Mouse (Mus musculus): Measurements from ENCODE around the gene Hsd3b7. TPM values are rescaled to one million over a fixed set of nuclear protein-coding genes. Genes with fewer than 3 reads are reported as not detected.

Hsd3b7 gene
- polyA plus RNA-seq, 1 experiment = 0.43 TPM

DNA sequence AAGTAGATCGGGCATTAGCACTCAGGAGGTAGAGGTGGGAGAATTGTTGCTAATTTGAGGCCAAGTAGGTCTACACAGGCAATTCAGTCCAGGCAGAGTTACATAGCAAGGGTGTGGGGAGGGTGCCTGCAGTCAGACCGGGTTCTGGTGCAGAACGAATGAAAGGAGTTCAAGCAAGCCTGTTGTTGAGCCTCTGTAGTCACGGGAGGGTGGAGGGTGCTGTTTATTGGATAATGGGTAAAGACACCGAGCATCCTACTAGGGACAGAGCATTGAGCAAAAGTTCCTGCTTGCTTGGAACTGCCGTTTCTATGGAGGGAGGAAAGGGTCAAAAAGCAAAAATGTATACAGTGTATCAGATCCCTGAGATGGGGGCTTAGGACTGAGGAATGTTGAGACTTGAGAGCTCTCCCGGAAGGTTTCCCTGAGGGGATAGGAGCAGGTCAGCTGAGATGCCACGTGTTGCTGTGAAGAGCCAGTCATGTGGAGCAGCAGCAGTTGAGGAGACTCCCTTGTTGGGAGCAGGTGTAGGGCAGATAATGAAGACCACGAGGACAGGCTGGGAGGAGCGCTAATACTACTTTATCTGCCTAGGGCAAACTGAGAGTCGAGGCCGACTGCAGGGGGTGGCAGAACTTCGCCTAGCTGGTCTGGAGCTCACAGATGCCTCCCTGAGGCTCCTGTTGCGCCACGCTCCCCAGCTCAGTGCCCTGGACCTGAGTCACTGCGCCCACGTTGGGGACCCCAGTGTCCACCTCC, 33.4 kb upstream of the Hsd3b7 start:
- Histone ChIP-seq H3K36me3 (ENCODE audit: control insufficient read depth) (peaks cover 15% of the 10 kb centered on the region), H3K4me1 (ENCODE audit: control insufficient read depth) (peaks cover 70% of the 10 kb centered on the region), H3K4me3 (replicated peaks) (peak overlapping the region; percentile 74)

DNA sequence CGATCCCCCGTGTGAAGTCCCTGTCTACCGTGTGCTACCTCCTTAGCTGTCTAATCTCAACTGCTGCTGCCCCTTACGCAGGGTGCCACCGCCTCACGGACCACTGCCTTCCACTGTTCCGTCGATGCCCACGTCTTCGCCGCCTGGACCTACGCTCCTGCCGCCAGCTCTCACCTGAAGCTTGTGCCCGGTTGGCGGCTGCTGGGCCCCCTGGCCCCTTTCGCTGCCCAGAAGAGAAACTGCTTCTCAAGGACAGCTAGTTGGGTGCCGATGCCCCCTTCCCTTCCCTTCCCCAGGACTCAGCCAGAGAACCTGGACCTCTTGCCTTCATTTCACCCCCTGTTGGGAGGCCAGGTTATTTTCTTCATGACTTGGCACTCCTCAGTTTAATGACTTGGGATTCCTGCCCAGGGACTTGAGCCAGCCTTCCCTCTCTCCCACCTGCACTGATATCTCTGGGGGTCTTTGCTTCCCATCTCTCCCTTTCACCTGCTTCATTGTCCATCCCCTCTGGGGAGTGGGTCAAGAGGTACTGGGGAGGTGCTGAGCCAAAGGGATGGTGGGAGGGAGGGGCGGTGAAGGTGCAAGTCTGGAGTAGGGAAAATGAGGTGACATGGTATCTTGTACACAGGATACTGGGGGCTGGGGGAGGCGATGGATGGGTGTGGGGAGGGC, 32.6 kb upstream of the Hsd3b7 start:
- Histone ChIP-seq H3K4me3 (replicated peaks) (peak overlapping the region; percentile 74), H3K4me1 (ENCODE audit: control insufficient read depth) (peaks cover 75% of the 10 kb centered on the region), H3K27me3 (ENCODE audit: control insufficient read depth) (peaks cover 2% of the 10 kb centered on the region; the same call in 1 of the 2 replicates), H3K36me3 (ENCODE audit: control insufficient read depth) (peaks cover 11% of the 10 kb centered on the region), H3K9me3 (ENCODE audit: control insufficient read depth, low read length) (no peaks in the 10 kb centered on the region)
- TF ChIP-seq TAL1 (IDR thresholded peaks at IDR 0.05; ENCODE audit: low read length) (no peak), GATA1 (IDR thresholded peaks at IDR 0.05; ENCODE audit: low read length) (no peak)

More for the DNA sequence above, 33.4 kb upstream of the Hsd3b7 start:
- TF ChIP-seq GATA1 (IDR thresholded peaks at IDR 0.05; ENCODE audit: low read length) (peak; percentile 87), TAL1 (IDR thresholded peaks at IDR 0.05; ENCODE audit: low read length) (peak; percentile 83)
- H3K9me3 ChIP-seq (ENCODE audit: control insufficient read depth, low read length) = no peaks in the 10 kb centered on the region
- H3K27me3 ChIP-seq (ENCODE audit: control insufficient read depth) = peaks cover 2% of the 10 kb centered on the region; the same call in 1 of the 2 replicates

DNA sequence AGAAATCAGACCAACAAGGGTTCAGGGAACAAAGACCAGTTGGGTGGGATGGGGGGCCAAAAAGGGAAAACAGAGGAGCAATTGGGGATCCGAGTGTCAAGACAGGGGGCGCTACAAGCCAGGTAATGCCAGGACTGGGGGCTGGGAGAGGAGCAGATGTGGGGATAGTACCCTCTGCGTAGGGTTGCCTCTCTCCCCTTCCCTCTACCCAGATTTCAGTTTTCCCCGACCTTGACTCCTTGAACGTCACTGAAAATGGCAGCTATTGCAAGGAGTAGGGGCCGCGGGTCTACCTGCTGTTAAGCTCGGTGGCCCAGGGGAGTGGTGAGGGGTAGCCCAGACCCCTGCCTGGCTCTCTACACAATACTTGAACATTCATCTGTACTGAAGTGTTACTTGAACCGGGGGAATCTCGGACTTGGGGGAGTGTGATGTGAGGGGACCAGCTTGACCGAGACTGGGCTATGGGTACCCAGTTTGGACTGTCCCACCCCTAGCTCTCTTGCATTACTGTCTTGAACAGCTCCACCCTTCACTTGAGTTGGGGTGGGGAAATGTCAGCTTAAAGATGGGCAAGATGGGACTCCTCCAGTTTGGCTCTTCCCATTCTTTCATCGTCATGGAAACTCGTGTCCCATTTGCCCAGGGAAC, 31.9 kb upstream of the Hsd3b7 start:
- Histone ChIP-seq H3K9me3 (ENCODE audit: control insufficient read depth, low read length) (no peaks in the 10 kb centered on the region), H3K4me1 (ENCODE audit: control insufficient read depth) (peaks cover 77% of the 10 kb centered on the region), H3K27me3 (ENCODE audit: control insufficient read depth) (peaks cover 2% of the 10 kb centered on the region; the same call in 1 of the 2 replicates), H3K36me3 (ENCODE audit: control insufficient read depth) (peaks cover 9% of the 10 kb centered on the region), H3K4me3 (replicated peaks) (peak overlapping the region; percentile 74)
- TF ChIP-seq TAL1 (IDR thresholded peaks at IDR 0.05; ENCODE audit: low read length) = no peak
- no peak for TF ChIP-seq GATA1 (IDR thresholded peaks at IDR 0.05; ENCODE audit: low read length)

DNA sequence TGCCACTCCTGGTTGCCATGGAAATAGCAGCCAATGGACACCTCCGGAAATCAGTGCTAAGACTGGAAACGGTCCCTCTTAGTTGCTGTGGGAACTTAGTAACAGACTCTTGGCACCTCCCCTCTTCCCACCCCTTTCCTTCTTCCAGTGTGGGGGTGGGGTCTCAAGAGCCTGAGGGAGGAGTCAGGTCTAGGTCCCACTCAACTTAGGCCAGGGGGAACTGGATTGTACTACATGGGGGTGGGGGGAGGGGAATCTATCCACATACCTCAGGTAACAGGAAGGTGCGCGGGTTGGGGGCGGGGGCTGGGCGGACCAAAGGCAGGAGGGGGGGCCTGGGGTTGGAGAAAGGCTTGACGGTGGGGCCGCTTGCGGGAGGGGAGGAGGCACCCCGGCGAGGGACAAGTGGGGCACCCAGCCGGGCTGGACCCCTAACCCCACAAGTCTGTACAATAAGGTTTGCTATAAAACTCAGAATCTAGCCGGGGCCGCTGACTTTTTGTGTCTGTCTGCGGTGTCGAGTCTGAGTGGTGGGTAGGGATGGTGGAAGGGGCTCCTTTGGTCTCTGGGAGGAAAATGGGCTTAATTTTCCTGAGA, 31.3 kb upstream of the Hsd3b7 start:
- Histone ChIP-seq H3K36me3 (ENCODE audit: control insufficient read depth) (peaks cover 7% of the 10 kb centered on the region), H3K4me3 (replicated peaks) (peak overlapping the region; percentile 74), H3K4me1 (ENCODE audit: control insufficient read depth) (peaks cover 83% of the 10 kb centered on the region), H3K9me3 (ENCODE audit: control insufficient read depth, low read length) (no peaks in the 10 kb centered on the region), H3K27me3 (ENCODE audit: control insufficient read depth) (peaks cover 2% of the 10 kb centered on the region; the same call in 1 of the 2 replicates)
- TF ChIP-seq TAL1 (IDR thresholded peaks at IDR 0.05; ENCODE audit: low read length) (no peak), GATA1 (IDR thresholded peaks at IDR 0.05; ENCODE audit: low read length) (no peak)

DNA sequence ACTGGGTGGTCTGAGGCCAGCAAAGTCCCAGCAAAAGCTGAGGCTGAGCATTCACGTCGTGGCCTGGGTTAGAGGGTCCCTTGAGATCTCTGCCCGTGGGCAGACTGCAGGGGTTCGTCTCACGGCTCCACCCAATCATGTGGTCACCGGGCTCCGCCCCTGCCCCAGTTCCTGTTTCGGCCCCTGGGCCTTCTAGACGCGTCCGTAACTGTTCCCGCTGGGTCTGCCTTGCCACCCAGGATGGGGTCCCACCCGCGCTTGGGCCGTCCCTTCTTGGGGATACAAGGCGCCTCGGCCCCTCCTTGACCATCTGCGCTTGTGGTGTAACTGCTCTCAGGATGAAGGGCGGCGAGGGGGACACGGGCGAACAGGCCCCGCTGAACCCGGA, 30.8 kb upstream of the Hsd3b7 start, which contains the start of gene Orai3:
TSS of gene Orai3 (plus strand) at position 165 of the 388 bp plus-strand sequence.
- peak within 1 kb of the TSS; percentile 74 for H3K4me3 ChIP-seq (replicated peaks)
- peaks cover 2% of the 10 kb centered on the region; the same call in 1 of the 2 replicates for H3K27me3 ChIP-seq (ENCODE audit: control insufficient read depth)
- peaks cover 87% of the 10 kb centered on the region for H3K4me1 ChIP-seq (ENCODE audit: control insufficient read depth)
- H3K36me3 ChIP-seq (ENCODE audit: control insufficient read depth) = peaks cover 7% of the 10 kb centered on the region
- no peak for TF ChIP-seq TAL1 (IDR thresholded peaks at IDR 0.05; ENCODE audit: low read length)
- no peak for TF ChIP-seq GATA1 (IDR thresholded peaks at IDR 0.05; ENCODE audit: low read length)
- no peaks in the 10 kb centered on the region for H3K9me3 ChIP-seq (ENCODE audit: control insufficient read depth, low read length)

DNA sequence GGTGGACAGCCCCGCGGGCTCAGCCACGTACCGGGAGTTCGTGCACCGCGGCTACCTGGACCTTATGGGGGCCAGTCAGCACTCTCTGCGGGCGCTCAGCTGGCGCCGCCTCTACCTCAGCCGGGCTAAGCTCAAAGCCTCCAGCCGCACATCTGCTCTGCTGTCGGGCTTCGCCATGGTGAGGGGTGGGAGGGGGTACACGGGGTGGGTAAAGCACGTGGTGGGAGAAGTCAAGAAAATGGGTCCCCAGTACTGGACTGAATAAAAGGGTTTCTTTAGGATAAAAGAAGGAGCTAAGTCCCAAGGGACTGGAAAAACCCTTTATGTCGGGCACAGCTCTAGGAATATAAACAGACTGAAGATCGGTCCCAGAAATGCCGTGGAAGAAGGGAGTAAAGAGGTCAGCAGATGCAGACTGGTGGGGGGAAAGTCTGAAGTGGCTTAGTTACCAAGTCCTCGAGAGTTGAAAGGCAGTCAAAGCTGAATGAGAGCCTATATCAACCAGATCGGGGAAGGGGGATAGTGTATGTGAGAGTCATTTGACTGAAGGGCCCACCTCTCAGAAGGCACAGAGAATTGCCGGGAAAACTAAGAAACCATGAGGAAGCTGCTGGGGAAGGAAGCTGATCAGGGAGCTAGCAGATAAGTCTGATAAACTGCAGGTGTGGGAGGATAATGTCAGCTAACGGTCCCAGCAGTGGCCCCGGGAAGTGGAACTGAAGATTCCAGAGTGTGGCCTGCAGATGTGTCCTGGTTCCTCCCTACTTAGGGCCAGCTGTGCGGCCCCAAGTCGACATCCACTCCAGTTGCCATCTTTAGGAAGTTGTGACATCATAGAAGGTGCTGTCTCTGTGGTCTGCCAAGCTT, 30.1 kb upstream of the Hsd3b7 start:
- TF ChIP-seq TAL1 (IDR thresholded peaks at IDR 0.05; ENCODE audit: low read length) (no peak), GATA1 (IDR thresholded peaks at IDR 0.05; ENCODE audit: low read length) (no peak)
- no peaks in the 10 kb centered on the region for H3K9me3 ChIP-seq (ENCODE audit: control insufficient read depth, low read length)
- peaks cover 10% of the 10 kb centered on the region for H3K36me3 ChIP-seq (ENCODE audit: control insufficient read depth)
- peaks cover 2% of the 10 kb centered on the region; the same call in 1 of the 2 replicates for H3K27me3 ChIP-seq (ENCODE audit: control insufficient read depth)
- peak overlapping the region; percentile 74 for H3K4me3 ChIP-seq (replicated peaks)
- H3K4me1 ChIP-seq (ENCODE audit: control insufficient read depth) = peaks cover 87% of the 10 kb centered on the region

DNA sequence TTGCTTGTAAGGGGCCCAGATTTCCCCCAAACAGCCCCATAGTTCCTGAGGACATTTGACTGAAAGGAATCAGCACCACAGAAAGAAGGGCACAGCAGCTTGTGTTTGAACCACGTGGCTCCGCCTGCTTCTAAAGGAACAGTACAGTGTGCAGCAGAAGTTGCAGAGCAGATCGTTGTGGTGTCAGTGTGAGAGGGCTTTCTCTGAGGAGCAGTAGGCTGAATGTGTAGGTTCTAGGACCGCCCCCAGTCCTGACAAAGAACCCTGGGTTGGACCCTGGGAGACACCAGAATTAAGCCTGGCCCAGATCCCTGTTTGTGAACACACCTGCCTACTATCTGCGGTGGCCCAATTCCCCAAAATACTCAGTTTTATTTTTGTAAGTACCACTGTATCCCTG, 29.1 kb upstream of the Hsd3b7 start:
- peaks cover 7% of the 10 kb centered on the region for H3K36me3 ChIP-seq (ENCODE audit: control insufficient read depth)
- H3K4me1 ChIP-seq (ENCODE audit: control insufficient read depth) = peaks cover 86% of the 10 kb centered on the region

DNA sequence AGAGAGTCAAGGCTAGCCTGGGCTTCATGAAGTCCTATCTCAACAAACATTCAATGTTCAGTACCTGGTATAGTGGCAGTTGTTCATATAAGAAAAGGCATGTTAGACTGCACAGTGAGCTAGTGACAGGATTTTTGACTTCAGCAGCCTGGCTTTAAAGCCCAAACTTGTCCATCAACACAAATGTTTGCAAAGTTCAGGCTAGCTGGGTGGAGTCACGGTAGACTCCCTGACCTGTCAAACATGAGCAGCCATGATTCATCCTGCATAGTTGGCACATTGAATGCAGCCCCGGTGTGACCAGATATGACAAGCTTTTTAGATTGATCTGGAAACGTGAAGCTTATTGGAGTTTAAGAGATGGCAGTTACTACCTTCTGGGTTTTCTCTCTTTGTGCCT, 28.3 kb upstream of the Hsd3b7 start:
- peaks cover 7% of the 10 kb centered on the region for H3K36me3 ChIP-seq (ENCODE audit: control insufficient read depth)
- H3K27me3 ChIP-seq (ENCODE audit: control insufficient read depth) = peaks cover 2% of the 10 kb centered on the region; the same call in 1 of the 2 replicates
- H3K4me3 ChIP-seq (replicated peaks) = no peak overlapping the region
- TF ChIP-seq TAL1 (IDR thresholded peaks at IDR 0.05; ENCODE audit: low read length) (no peak), GATA1 (IDR thresholded peaks at IDR 0.05; ENCODE audit: low read length) (no peak)
- H3K4me1 ChIP-seq (ENCODE audit: control insufficient read depth) = peaks cover 80% of the 10 kb centered on the region
- H3K9me3 ChIP-seq (ENCODE audit: control insufficient read depth, low read length) = no peaks in the 10 kb centered on the region

More for the DNA sequence above, 29.1 kb upstream of the Hsd3b7 start:
- H3K27me3 ChIP-seq (ENCODE audit: control insufficient read depth) = peaks cover 2% of the 10 kb centered on the region; the same call in 1 of the 2 replicates
- H3K4me3 ChIP-seq (replicated peaks) = no peak overlapping the region
- TF ChIP-seq TAL1 (IDR thresholded peaks at IDR 0.05; ENCODE audit: low read length) (no peak), GATA1 (IDR thresholded peaks at IDR 0.05; ENCODE audit: low read length) (no peak)
- no peaks in the 10 kb centered on the region for H3K9me3 ChIP-seq (ENCODE audit: control insufficient read depth, low read length)
